Mouse (Mus musculus) testis, adult 2 months (tissue): ENCODE data around the gene Slit3.

Experiments
- CTCF ChIP-seq: fragments of 200-500 bp; IDR thresholded peaks from 2 replicates; pipeline ENCODE4 v1.5.1; 2012; ENCODE audit warnings: low read depth, mild to moderate bottlenecking, inconsistent platforms, low read length, moderate library complexity; ENCODE audit not compliant: control insufficient read depth, insufficient read depth, insufficient replicate concordance
- POLR2A ChIP-seq: fragments of 200-500 bp; IDR thresholded peaks from 2 replicates; pipeline ENCODE4 v1.6.1; 2012; ENCODE audit warnings: low read depth, mild to moderate bottlenecking, inconsistent platforms, low read length, moderate library complexity; ENCODE audit not compliant: control insufficient read depth

DNA sequence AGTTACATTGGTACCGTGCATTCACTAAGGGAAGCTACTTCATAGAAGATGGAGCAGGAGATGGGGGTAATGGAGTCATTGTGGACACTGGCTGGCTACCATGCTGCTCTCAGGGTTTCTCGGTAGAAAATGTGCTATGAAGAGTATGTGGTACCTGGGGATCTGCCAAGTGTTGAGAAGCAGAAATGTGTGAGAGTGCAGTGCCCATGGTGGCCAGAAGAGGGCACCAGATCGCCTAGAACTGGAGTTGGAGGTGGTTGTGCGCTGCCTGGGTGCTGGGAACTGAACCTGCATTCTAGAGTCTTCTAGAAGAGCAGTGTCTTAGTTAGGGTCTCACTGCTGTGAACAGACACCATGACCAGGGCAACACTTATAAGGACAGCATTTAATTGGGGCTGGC lies 582.4 kb downstream of the Slit3 start:
- peak; percentile 96; the same call in 1 of the 2 replicates for TF ChIP-seq CTCF
- no peak for TF ChIP-seq POLR2A
